Mouse (Mus musculus) brown adipose tissue, adult 24 weeks (tissue): ENCODE results near the gene Fmod. TPM values are rescaled to one million over a fixed set of nuclear protein-coding genes. Genes with fewer than 3 reads are reported as not detected.

ENCODE experiments used
- H3K27ac ChIP-seq: fragments of 200-500 bp; replicated peaks from 2 replicates; pipeline ENCODE4 v1.5.1; 2012; ENCODE audit warnings: low read depth, mild to moderate bottlenecking, low read length
- H3K4me1 ChIP-seq: fragments of 200-500 bp; 2 replicates; pipeline ENCODE4 v1.6.1; 2012; ENCODE audit warnings: low read length, mixed read lengths; ENCODE audit not compliant: control insufficient read depth, insufficient read depth, insufficient read length
- H3K4me3 ChIP-seq: fragments of 200-500 bp; 2 replicates; pipeline ENCODE4 v1.5.1; 2012; ENCODE audit warnings: low read depth, mild to moderate bottlenecking, low read length, moderate library complexity; ENCODE audit not compliant: insufficient read depth
- polyA plus RNA-seq: library from polyadenylated mRNA; stranded (reverse); fragments of >200 nt; gene quantifications from 2 replicates; pipeline ENCODE4 v1.2.4, GENCODE M21; 2012; ENCODE audit not compliant: missing spikeins, insufficient read depth, insufficient read length

The Fmod gene
- polyA plus RNA-seq, 1 experiment, result 0.55 TPM

GRCm38 (mm10) chr1:134063086-134063772, 26.2 kb downstream of the Fmod start:
- Histone ChIP-seq H3K4me1 (peaks cover 52% of the 10 kb centered on the region), H3K4me3 (peak overlapping the region; percentile 35), H3K27ac (peak overlapping the region; percentile 90)

- peaks cover 50% of the 10 kb centered on the region for H3K4me1 ChIP-seq
- peak overlapping the region; percentile 90 for H3K27ac ChIP-seq
- H3K4me3 ChIP-seq, result peak overlapping the region; percentile 27
These were observed 26.7 kb downstream of the Fmod start for GRCm38 (mm10) chr1:134063773-134064125.

DNA sequence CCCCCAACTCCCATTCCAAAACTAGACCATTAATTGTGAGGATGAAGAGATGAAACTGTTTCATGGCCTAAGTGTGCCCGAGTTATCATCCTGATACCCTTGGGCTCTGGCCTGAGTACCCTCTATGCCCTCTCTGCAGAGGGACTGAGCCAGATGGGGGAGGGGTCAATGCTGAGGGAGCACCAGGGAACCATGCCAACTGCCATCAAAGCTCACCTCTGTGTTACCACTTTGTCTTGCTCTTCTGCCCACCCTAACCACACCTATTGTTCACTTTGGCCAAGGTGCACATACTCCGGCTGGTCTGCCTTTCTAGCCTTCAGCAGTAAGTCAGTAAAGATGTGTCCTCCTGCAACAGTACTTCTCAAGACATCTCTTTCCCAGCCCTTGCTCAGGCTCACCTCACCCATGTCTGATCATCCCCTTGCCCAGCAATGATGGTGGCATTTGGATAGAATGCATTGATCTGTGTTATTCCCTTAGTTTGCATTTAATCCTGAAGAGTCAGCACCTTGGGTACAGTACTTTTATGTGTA, 27.3 kb downstream of the Fmod start:
- H3K4me3 ChIP-seq, result no peak overlapping the region
- peaks cover 50% of the 10 kb centered on the region for H3K4me1 ChIP-seq
- H3K27ac ChIP-seq, result peak overlapping the region; percentile 90

DNA sequence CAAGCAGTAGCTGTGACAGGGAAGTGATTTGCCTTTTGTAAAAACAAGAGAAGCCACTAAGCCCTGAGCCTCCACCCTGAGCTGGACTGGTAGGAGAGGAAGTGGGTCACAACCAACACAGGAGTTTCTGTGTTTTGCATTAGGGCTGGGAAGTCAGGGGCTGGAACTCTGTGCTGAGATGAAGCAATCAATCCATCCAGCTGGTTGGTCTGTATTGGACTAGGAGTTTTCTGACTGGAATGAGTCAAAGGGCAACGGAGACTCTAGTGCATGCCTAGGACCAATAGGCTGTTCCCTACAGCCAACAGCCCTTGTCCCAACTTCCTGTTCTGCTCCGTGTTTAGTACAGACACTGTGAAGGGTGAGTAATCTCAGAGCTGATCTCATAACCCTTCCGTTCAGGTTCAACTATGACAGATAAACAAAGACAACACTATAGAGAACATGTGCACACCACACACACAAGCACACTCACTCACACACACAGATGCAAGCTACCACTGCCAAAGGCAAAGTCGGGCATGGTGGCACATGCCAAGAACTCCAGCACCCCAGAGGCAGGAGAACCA, 28.3 kb downstream of the Fmod start:
- Histone ChIP-seq H3K27ac (peak overlapping the region; percentile 90), H3K4me1 (peaks cover 46% of the 10 kb centered on the region), H3K4me3 (no peak overlapping the region)

- Histone ChIP-seq H3K27ac (peak overlapping the region; percentile 90), H3K4me1 (peaks cover 44% of the 10 kb centered on the region)
These were observed 29.5 kb downstream of the Fmod start for GRCm38 (mm10) chr1:134066554-134066953.

DNA sequence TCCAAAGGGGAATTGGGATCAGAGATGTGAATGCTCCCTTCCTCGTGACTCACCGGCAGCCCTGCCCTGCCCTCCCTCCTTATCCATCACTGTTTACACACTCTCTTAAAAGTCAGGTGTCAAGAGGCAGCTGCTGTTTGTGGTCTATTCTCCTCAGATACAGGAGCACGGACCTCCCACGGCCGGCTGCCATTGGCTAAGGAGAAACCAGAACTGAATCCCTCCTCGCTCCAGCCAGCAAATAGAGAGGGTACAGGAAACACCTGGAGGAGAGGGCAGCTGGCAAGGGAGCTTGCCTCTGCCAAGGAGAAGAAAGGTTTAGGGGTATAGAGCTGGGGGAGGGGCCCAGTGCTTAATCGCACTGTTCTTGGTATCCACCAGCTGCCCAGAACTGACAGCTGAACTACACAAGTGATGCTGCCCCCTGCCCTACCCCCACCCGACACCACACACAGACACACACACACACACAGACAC, 30.1 kb downstream of the Fmod start:
- peaks cover 43% of the 10 kb centered on the region for H3K4me1 ChIP-seq
- H3K27ac ChIP-seq, result peak overlapping the region; percentile 90

More at GRCm38 (mm10) chr1:134066554-134066953, 29.5 kb downstream of the Fmod start:
- H3K4me3 ChIP-seq, result no peak overlapping the region

DNA sequence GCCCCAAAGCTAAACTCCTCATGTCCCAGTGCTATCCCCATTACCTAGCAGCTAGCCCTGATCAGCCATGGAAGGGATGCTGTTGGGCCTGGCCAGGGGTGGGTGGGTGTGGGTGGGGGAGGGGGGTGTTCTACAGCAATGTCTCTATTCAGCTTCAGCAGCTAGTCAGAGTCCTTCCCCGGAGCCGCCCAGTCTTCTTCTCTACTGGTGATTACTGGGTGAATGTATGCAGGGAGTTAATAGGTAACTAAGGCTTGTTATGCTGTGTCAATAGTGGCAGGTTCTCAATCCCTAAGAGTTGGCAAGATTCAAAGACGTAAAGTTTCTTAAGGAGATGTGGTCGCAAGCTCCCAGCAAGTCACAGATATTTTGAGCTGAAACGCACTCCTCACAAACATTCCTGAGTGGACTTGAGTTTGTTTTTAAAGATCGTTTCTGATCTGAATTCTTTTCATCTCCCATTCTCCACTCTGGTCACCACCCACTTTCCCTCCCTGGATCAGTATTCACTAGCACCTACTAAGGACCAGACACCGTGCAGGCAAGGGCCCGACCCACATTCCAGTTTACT, 33.1 kb downstream of the Fmod start:
- no peak overlapping the region for H3K27ac ChIP-seq
- H3K4me3 ChIP-seq, result no peak overlapping the region
- peaks cover 36% of the 10 kb centered on the region for H3K4me1 ChIP-seq

More for the DNA sequence above, 30.1 kb downstream of the Fmod start:
- no peak overlapping the region for H3K4me3 ChIP-seq

DNA sequence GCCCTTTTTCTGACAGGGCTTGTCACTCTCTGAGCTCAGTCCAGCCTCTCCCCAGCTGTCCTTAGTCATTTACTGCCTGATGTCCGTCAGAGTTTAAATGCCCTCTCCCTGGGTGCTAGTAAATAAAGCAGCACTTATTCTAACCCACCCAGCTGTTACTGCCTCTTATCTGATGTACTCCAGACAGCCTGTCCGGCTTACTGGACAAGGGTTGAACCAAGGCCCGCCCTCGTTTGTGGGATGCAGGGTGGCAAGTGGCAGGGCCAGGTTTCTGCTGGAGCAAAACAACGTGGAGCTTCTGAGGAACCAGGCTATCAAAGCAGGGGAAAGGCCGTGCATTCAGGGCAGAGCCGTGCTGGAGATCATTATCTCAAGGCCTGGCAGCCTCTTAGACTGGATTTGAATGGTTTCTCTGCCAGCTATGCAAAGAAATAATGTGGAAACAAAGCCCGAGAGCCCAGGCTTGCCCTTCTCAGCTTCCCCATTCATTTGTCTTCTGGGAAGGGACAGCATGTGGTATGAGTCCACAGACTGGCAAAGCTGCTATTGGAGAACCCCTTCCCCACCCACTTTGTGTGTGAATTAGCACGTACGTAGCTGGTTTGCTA, 34.5 kb downstream of the Fmod start:
- H3K4me1 ChIP-seq, result peaks cover 23% of the 10 kb centered on the region

DNA sequence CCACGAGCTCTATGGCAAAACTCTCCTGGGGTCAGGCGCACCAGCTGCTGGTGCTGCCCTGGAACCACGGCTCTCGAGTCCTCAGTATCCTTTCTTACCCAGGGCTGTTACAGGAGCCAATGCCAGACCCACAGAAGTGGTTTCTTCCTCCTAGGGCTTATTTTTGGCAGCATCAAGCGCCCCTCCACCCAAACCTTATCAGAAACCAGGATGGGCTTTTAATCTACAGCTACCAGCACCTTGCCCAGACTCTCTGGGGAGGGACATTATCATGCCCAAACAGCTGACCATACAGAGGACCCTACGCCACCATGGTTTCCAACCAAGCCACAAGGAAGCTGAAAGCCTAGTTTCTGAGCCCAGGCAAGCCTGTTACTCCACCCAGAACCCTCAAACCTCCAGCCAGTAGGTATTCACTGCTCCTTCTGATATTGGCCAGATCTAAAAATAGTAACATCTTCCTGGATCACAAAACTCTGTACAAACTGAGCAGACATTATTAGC, 36.1 kb downstream of the Fmod start:
- Histone ChIP-seq H3K4me3 (no peak overlapping the region), H3K27ac (peak overlapping the region; percentile 13; the same call in 1 of the 2 replicates), H3K4me1 (peaks cover 23% of the 10 kb centered on the region)

More for the DNA sequence above, 34.5 kb downstream of the Fmod start:
- no peak overlapping the region for H3K4me3 ChIP-seq
- no peak overlapping the region; the same call in 1 of the 2 replicates for H3K27ac ChIP-seq

GRCm38 (mm10) chr1:134073658-134074057, 36.6 kb downstream of the Fmod start:
- Histone ChIP-seq H3K4me3 (no peak overlapping the region), H3K4me1 (peaks cover 23% of the 10 kb centered on the region), H3K27ac (no peak overlapping the region)

DNA sequence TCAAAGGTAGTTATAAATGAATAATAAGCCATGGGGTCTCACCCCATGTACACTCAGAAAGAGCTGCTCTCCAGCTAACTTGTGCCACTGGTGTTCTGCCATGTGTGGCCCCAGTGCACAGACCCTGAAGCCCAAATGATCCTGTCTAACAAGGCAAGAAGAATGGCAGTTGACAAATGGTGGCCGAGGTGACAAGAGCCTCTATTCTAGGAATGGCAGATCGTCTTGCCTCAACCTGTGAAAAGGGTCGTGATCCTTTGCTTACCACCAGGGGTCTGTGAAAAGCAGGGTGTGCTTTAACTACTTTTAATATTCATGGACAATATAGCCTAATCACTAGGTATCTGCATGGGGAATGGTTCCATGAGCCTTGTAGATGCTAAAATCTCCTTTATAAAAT, 37.1 kb downstream of the Fmod start:
- no peak overlapping the region for H3K27ac ChIP-seq
- peaks cover 23% of the 10 kb centered on the region for H3K4me1 ChIP-seq

DNA sequence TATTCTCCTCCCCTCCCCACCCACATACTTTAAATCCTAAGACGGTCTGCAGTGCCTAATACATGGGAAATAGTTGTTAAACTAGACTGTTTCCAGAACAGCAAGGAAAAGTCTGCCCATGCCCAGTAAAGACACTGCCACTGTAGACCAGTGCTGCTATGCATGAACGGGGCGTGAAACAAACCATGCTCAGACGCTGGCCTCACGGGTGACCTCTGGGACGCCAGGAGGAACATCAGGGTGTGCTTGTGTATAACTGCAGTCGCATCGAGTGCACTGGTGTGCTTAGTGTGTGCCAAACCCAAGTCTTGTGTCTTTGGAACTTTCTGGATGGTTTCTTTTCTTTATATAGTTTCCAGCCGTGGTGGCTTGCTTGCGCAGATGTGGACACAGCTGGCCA, 37.6 kb downstream of the Fmod start:
- no peak overlapping the region for H3K27ac ChIP-seq
- H3K4me3 ChIP-seq, result peak overlapping the region; percentile 10; the same call in 1 of the 2 replicates
- peaks cover 23% of the 10 kb centered on the region for H3K4me1 ChIP-seq

More for the DNA sequence above, 37.1 kb downstream of the Fmod start:
- H3K4me3 ChIP-seq, result no peak overlapping the region

- H3K4me3 ChIP-seq, result peak overlapping the region; percentile 95
- peaks cover 30% of the 10 kb centered on the region for H3K4me1 ChIP-seq
- H3K27ac ChIP-seq, result no peak overlapping the region
These were observed 38.5 kb downstream of the Fmod start for GRCm38 (mm10) chr1:134075532-134075931.

DNA sequence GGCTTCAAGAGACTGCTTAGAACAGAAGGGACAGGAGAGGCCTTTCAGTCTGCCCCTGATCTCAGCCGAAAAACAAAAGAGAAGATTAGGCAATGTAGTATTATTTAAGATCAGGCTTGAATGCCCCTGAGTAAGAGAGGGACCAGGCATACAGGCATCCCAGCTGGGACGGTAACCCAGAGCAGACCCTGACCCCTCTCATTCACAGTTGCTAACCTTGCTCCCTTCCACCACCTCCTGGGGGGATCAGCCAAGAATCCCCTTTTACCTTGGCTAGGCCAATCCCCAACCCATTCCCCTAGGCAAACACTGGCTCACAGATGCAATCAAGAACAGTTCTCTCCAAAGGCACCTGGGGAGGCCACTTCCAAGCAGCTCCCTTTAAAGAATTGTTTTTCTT, 39.7 kb downstream of the Fmod start:
- Histone ChIP-seq H3K4me3 (peak overlapping the region; percentile 95), H3K27ac (peak overlapping the region; percentile 10; the same call in 1 of the 2 replicates), H3K4me1 (peaks cover 30% of the 10 kb centered on the region)
